ENCODE assay signal across 15 mouse cellular contexts in genomic region chr16:26698076-26698475, GRCm38 (mm10).
"Had no signal": no experiment of that assay in that cellular context is flagged by ENCODE, and none has a peak within 500 bp of the region (broad histone marks: within the 10 kb centered on the region; RNA-seq: fewer than 3 reads in every experiment).

No protein-coding gene starts in this region.

- H3K9me3 ChIP-seq: hindbrain, embryonic 15.5 days; limb, embryonic 12.5 days; limb, embryonic 15.5 days; liver, embryonic 13.5 days had no signal

- H3K27ac ChIP-seq: hindbrain, embryonic 15.5 days; left cerebral cortex, adult 2 months; limb, embryonic 12.5 days; limb, embryonic 15.5 days; liver, embryonic 13.5 days; stomach, postnatal 0 days had no signal

- H3K9ac ChIP-seq: hindbrain, embryonic 15.5 days; limb, embryonic 12.5 days; limb, embryonic 15.5 days; liver, embryonic 13.5 days had no signal

- H3K27me3 ChIP-seq: hindbrain, embryonic 15.5 days; limb, embryonic 12.5 days; limb, embryonic 15.5 days; liver, embryonic 13.5 days had no signal

- H3K4me1 ChIP-seq: hindbrain, embryonic 15.5 days; limb, embryonic 12.5 days; limb, embryonic 15.5 days; liver, embryonic 13.5 days had no signal

- H3K4me2 ChIP-seq: hindbrain, embryonic 15.5 days; limb, embryonic 12.5 days; limb, embryonic 15.5 days; liver, embryonic 13.5 days; midbrain, embryonic 11.5 days had no signal

- DNase-seq: layer of hippocampus, postnatal 36 days; left cerebral cortex, postnatal 4 days; liver, embryonic 13.5 days; lung, adult 2 months; lung, postnatal 14 days; lung, postnatal 4 days; midbrain, embryonic 14.5 days; thymus, postnatal 25 days had no signal

- H3K36me3 ChIP-seq: hindbrain, embryonic 15.5 days; limb, embryonic 12.5 days; limb, embryonic 15.5 days; liver, embryonic 13.5 days had no signal

- ATAC-seq: intestine, postnatal 0 days had no signal

- H3K4me3 ChIP-seq: hindbrain, embryonic 15.5 days; left cerebral cortex, adult 2 months; limb, embryonic 12.5 days; limb, embryonic 15.5 days; liver, embryonic 13.5 days had no signal
